Mouse (Mus musculus) embryonic fibroblast, embryonic 13.5 days (primary cell): Measurements from ENCODE around the gene Cadps. TPM values are rescaled to one million over a fixed set of nuclear protein-coding genes. Genes with fewer than 3 reads are reported as not detected.

Experiments used
- H3K27ac ChIP-seq: 2 replicates; pipeline ENCODE4 v1.5.1; 2012; ENCODE audit warnings: low read length, control low read depth, inconsistent platforms; ENCODE audit not compliant: insufficient read depth
- H3K4me1 ChIP-seq: 2 replicates; pipeline ENCODE4 v1.6.1; 2011; ENCODE audit warnings: low read length; ENCODE audit not compliant: control insufficient read depth, insufficient read depth
- H3K4me3 ChIP-seq: 2 replicates; pipeline ENCODE4 v1.5.1; 2011; ENCODE audit warnings: mild to moderate bottlenecking, control low read depth, low read length; ENCODE audit not compliant: insufficient read depth
- CTCF ChIP-seq: IDR thresholded peaks from 2 replicates; pipeline ENCODE4 v1.5.1; 2011; ENCODE audit warnings: mild to moderate bottlenecking, control low read depth, low read length, moderate library complexity, borderline replicate concordance; ENCODE audit not compliant: insufficient read depth
- POLR2A ChIP-seq: IDR thresholded peaks from 2 replicates; pipeline ENCODE4 v1.6.1; 2011; ENCODE audit warnings: low read depth, mild to moderate bottlenecking, control low read depth, low read length, moderate library complexity
- polyA plus RNA-seq: library from polyadenylated mRNA; stranded (reverse); fragments of >200 nt; gene quantifications from 2 replicates; pipeline ENCODE4 v1.2.4, GENCODE M21; 2011; ENCODE audit warnings: low read depth; ENCODE audit not compliant: missing spikeins, insufficient read length

The Cadps gene
- polyA plus RNA-seq, 1 experiment = 0.49 TPM

- TF ChIP-seq CTCF = no peak
- no peak for TF ChIP-seq POLR2A
- Histone ChIP-seq H3K4me3 (no peak overlapping the region), H3K4me1 (no peaks in the 10 kb centered on the region), H3K27ac (no peak overlapping the region)
Observed at GRCm38 (mm10) chr14:12560233-12560577, 262.7 kb downstream of the Cadps start.

- Histone ChIP-seq H3K27ac (no peak overlapping the region), H3K4me3 (no peak overlapping the region), H3K4me1 (no peaks in the 10 kb centered on the region)
- TF ChIP-seq POLR2A (no peak), CTCF (no peak)
Observed at GRCm38 (mm10) chr14:12559574-12560232, 263.2 kb downstream of the Cadps start.

- TF ChIP-seq POLR2A (no peak), CTCF (no peak)
- Histone ChIP-seq H3K4me3 (no peak overlapping the region), H3K4me1 (no peaks in the 10 kb centered on the region), H3K27ac (no peak overlapping the region)
Observed at GRCm38 (mm10) chr14:12558920-12559573, 263.8 kb downstream of the Cadps start.

- Histone ChIP-seq H3K27ac (no peak overlapping the region), H3K4me3 (no peak overlapping the region), H3K4me1 (no peaks in the 10 kb centered on the region)
- no peak for TF ChIP-seq POLR2A
- TF ChIP-seq CTCF = no peak
Observed at GRCm38 (mm10) chr14:12554486-12554885, 268.4 kb downstream of the Cadps start.

GRCm38 (mm10) chr14:12551353-12551752, 271.5 kb downstream of the Cadps start:
- Histone ChIP-seq H3K4me1 (no peaks in the 10 kb centered on the region), H3K27ac (no peak overlapping the region), H3K4me3 (no peak overlapping the region)
- TF ChIP-seq CTCF = no peak
- no peak for TF ChIP-seq POLR2A

GRCm38 (mm10) chr14:12550931-12551330, 271.9 kb downstream of the Cadps start:
- TF ChIP-seq POLR2A (no peak), CTCF (no peak)
- H3K4me3 ChIP-seq = no peak overlapping the region
- no peaks in the 10 kb centered on the region for H3K4me1 ChIP-seq
- H3K27ac ChIP-seq = no peak overlapping the region

- no peak overlapping the region for H3K27ac ChIP-seq
- no peak overlapping the region for H3K4me3 ChIP-seq
- TF ChIP-seq POLR2A = no peak
- TF ChIP-seq CTCF = no peak
- H3K4me1 ChIP-seq = no peaks in the 10 kb centered on the region
Observed at GRCm38 (mm10) chr14:12549290-12549689, 273.6 kb downstream of the Cadps start.

- TF ChIP-seq CTCF = no peak
- no peak for TF ChIP-seq POLR2A
- Histone ChIP-seq H3K4me3 (no peak overlapping the region), H3K27ac (no peak overlapping the region), H3K4me1 (no peaks in the 10 kb centered on the region)
Observed at GRCm38 (mm10) chr14:12547496-12547895, 275.4 kb downstream of the Cadps start.

- H3K4me1 ChIP-seq = no peaks in the 10 kb centered on the region
- no peak overlapping the region for H3K27ac ChIP-seq
- TF ChIP-seq CTCF = no peak
- no peak for TF ChIP-seq POLR2A
- no peak overlapping the region for H3K4me3 ChIP-seq
Observed at GRCm38 (mm10) chr14:12541733-12542132, 281.1 kb downstream of the Cadps start.

- no peak for TF ChIP-seq CTCF
- TF ChIP-seq POLR2A = no peak
- H3K4me1 ChIP-seq = no peaks in the 10 kb centered on the region
- no peak overlapping the region for H3K27ac ChIP-seq
- H3K4me3 ChIP-seq = no peak overlapping the region
Observed at GRCm38 (mm10) chr14:12539071-12539470, 283.8 kb downstream of the Cadps start.
